Mouse (Mus musculus) embryonic facial prominence, embryonic 15.5 days (tissue): Measurements from ENCODE around the gene Ep400. TPM values are rescaled to one million over a fixed set of nuclear protein-coding genes. Genes with fewer than 3 reads are reported as not detected.

Experiments used
- ATAC-seq: fragments of 200-750 bp; cut with Nextera tagmentation; 2 replicates; pipeline ENCODE4 v1.8.0; 2017; ENCODE audit warnings: low read depth, moderate TSS enrichment; ENCODE audit not compliant: insufficient number of reproducible peaks, low FRiP score, low TSS enrichment
- H3K27ac ChIP-seq: fragments of 300-500 bp; sonication (generic); replicated peaks from 2 replicates; pipeline ENCODE4 v1.5.1; 2015; ENCODE audit warnings: mild to moderate bottlenecking, inconsistent platforms
- H3K27me3 ChIP-seq: fragments of 300-500 bp; sonication (generic); 2 replicates; pipeline ENCODE4 v1.6.1; 2015; ENCODE audit warnings: inconsistent platforms
- H3K36me3 ChIP-seq: fragments of 300-500 bp; sonication (generic); 2 replicates; pipeline ENCODE4 v1.6.1; 2015; ENCODE audit warnings: mild to moderate bottlenecking, inconsistent platforms
- H3K4me1 ChIP-seq: fragments of 300-500 bp; sonication (generic); 2 replicates; pipeline ENCODE4 v1.6.1; 2015; ENCODE audit warnings: inconsistent platforms
- H3K4me2 ChIP-seq: fragments of 300-500 bp; sonication (generic); replicated peaks from 2 replicates; pipeline ENCODE4 v1.6.1; 2015; ENCODE audit warnings: mild to moderate bottlenecking, inconsistent platforms
- H3K4me3 ChIP-seq: fragments of 300-500 bp; sonication (generic); replicated peaks from 2 replicates; pipeline ENCODE4 v1.5.1; 2015; ENCODE audit warnings: mild to moderate bottlenecking, inconsistent platforms
- H3K9ac ChIP-seq: fragments of 300-500 bp; sonication (generic); 2 replicates; pipeline ENCODE4 v1.6.1; 2015; ENCODE audit warnings: inconsistent platforms
- H3K9me3 ChIP-seq: fragments of 300-500 bp; sonication (generic); replicated peaks from 2 replicates; pipeline ENCODE4 v1.6.1; 2016; ENCODE audit warnings: inconsistent platforms
- WGBS: fragments of 180-500 bp; shearing (Covaris S2); methylation state at CpG from one replicate; pipeline ENCODE4 v1.1.7; 2015; 5-methylcytosine and 5-hydroxymethylcytosine counted together
- polyA plus RNA-seq: library from polyadenylated mRNA; unstranded; fragments of >200 nt; fragmentation: Nextera tagmentation; extraction: Ambion mirVana; gene quantifications from 2 replicates; pipeline ENCODE4 v1.2.1, GENCODE M21; 2015

The Ep400 gene
- 46.2 and 51.6 TPM in 2 replicates for polyA plus RNA-seq

- Histone ChIP-seq H3K9ac (peak within 1 kb of the TSS; percentile 76), H3K27me3 (no peaks in the 10 kb centered on the region), H3K27ac (peak within 1 kb of the TSS; percentile 95), H3K4me3 (peak within 1 kb of the TSS; percentile 90), H3K36me3 (peaks cover 29% of the 10 kb centered on the region), H3K4me2 (peak within 1 kb of the TSS; percentile 68), H3K4me1 (peaks cover 19% of the 10 kb centered on the region), H3K9me3 (no peaks in the 10 kb centered on the region)
- WGBS = under 1% methylated on average over 83 of the region's 83 CpGs
- peak; percentile 98 for ATAC-seq
Observed at GRCm38 (mm10) chr5:110770448-110771158, at the start of gene Ep400. Ep400 (minus strand) TSS chr5:110770717.

DNA sequence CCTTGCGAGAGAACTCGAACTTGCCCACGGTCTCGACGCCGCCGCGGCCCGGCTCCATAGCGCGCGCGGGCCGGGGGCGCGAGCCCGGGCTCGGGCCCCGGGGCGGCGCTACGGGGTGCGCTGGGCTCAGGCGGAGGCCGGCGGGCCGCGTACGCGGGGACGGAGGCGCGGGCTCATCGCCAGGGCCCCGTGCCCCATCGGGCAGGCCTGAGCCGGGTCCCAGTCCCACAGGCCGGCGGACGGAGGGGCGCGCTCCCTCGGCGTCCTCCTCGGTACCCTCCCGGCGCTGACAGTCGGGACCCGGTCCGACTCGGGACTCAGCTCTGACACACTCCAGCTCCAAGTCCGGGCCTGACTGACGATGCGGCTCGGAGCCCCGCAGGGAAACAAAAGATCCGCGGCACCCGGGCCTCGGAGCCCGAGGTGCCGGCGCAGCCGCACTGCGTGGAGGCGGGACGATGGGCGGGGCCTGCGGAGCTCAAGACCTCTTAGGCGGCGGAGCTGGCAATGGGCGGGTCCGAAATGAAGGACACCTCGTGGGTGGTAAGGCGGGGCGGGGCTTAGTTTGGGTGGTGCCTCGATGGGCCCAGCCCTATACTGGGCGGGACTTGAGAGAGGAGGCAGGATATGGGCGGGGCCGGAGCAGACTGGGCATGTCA is 39.3 kb upstream of the Ep400 start, which contains the start of gene Ulk1:
Gene Ulk1, minus strand, starts transcription at position 431 of the 659 bp plus-strand sequence.
- H3K27me3 ChIP-seq = no peaks in the 10 kb centered on the region
- no peaks in the 10 kb centered on the region for H3K9me3 ChIP-seq
- ATAC-seq = peak; percentile 97
- peak within 1 kb of the TSS; percentile 96 for H3K4me3 ChIP-seq
- H3K27ac ChIP-seq = peak within 1 kb of the TSS; percentile 88
- peak within 1 kb of the TSS; percentile 84 for H3K4me2 ChIP-seq
- H3K36me3 ChIP-seq = peaks cover 13% of the 10 kb centered on the region; the same call in 1 of the 2 replicates
- peak within 1 kb of the TSS; percentile 96 for H3K9ac ChIP-seq
- H3K4me1 ChIP-seq = peaks cover 43% of the 10 kb centered on the region
- under 1% methylated on average over 75 of the region's 80 CpGs for WGBS

DNA sequence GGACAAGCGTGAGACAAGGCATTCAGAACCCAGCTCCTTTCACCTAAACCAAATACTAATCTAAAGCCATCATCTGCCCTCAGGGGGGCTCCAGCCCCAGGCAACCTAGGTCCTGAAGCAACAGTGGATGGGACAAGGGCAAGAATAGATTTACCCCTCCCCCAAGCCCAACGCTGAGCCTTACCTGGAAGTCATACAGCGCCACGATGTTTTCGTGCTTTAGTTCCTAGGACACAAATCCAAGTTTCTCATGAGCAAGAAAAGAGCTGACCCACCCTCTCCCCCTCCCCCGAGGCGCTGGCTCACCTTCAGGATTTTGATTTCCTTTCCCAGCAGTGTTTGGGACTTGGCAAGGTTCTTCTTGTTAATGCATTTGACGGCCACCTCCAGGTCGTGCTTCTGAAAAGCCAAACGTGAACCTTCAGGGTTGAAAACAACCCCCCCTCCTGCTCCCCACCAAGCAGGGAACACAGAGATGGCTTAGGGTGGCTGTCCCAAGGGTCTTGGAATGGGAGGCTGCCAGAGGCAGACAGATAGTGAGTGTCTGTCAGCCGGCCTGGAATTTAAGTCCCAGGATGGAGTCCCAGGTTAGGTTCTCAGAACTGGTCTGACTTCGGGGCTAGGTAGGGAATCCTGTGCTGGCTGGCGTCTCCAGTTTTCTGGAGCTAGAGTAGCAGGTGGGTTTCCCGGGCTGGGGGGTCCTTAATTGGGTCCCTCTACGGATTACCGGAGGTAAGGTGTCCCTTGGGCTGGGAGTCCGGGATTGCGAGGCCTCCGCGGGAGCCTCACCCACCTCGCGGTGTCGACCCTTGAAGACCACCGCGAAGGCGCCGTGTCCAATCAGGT is 38.5 kb upstream of the Ep400 start:
- WGBS = 1% methylated on average over 27 of the region's 27 CpGs
- Histone ChIP-seq H3K36me3 (peaks cover 14% of the 10 kb centered on the region; the same call in 1 of the 2 replicates), H3K4me1 (peaks cover 47% of the 10 kb centered on the region), H3K4me2 (peak overlapping the region; percentile 84), H3K4me3 (peak overlapping the region; percentile 96), H3K9me3 (no peaks in the 10 kb centered on the region), H3K27me3 (no peaks in the 10 kb centered on the region), H3K9ac (peak overlapping the region; percentile 96), H3K27ac (peak overlapping the region; percentile 88)
- no peak for ATAC-seq

GRCm38 (mm10) chr5:110808061-110808631 is 37.6 kb upstream of the Ep400 start:
- H3K27ac ChIP-seq = peak overlapping the region; percentile 88
- peak overlapping the region; percentile 96 for H3K9ac ChIP-seq
- no peaks in the 10 kb centered on the region for H3K9me3 ChIP-seq
- ATAC-seq = peak; percentile 55
- no peaks in the 10 kb centered on the region for H3K27me3 ChIP-seq
- peaks cover 47% of the 10 kb centered on the region for H3K4me1 ChIP-seq
- peaks cover 17% of the 10 kb centered on the region; the same call in 1 of the 2 replicates for H3K36me3 ChIP-seq
- peak overlapping the region; percentile 96 for H3K4me3 ChIP-seq
- H3K4me2 ChIP-seq = peak overlapping the region; percentile 84
- under 1% methylated on average over 14 of the region's 14 CpGs for WGBS

- Histone ChIP-seq H3K36me3 (peaks cover 22% of the 10 kb centered on the region; the same call in 1 of the 2 replicates), H3K4me1 (peaks cover 48% of the 10 kb centered on the region), H3K9ac (peak overlapping the region; percentile 96), H3K4me3 (peak overlapping the region; percentile 96), H3K9me3 (no peaks in the 10 kb centered on the region), H3K27me3 (no peaks in the 10 kb centered on the region), H3K4me2 (peak overlapping the region; percentile 84), H3K27ac (peak overlapping the region; percentile 88; the same call in 1 of the 2 replicates)
- 76% methylated on average over 4 of the region's 4 CpGs for WGBS
- no peak for ATAC-seq
Observed at GRCm38 (mm10) chr5:110807453-110807852, 36.9 kb upstream of the Ep400 start.

- Histone ChIP-seq H3K4me1 (peaks cover 56% of the 10 kb centered on the region), H3K9me3 (no peaks in the 10 kb centered on the region), H3K4me3 (no peak overlapping the region), H3K4me2 (no peak overlapping the region), H3K27me3 (no peaks in the 10 kb centered on the region), H3K36me3 (peaks cover 30% of the 10 kb centered on the region; the same call in 1 of the 2 replicates), H3K27ac (no peak overlapping the region), H3K9ac (no peak overlapping the region)
- ATAC-seq = no peak
- 74% methylated on average over 1 of the region's 1 CpGs for WGBS
Observed at GRCm38 (mm10) chr5:110806676-110807075, 36.2 kb upstream of the Ep400 start.

GRCm38 (mm10) chr5:110806154-110806553 is 35.6 kb upstream of the Ep400 start:
- Histone ChIP-seq H3K4me3 (no peak overlapping the region), H3K36me3 (peaks cover 33% of the 10 kb centered on the region; the same call in 1 of the 2 replicates), H3K9ac (no peak overlapping the region), H3K4me1 (peaks cover 61% of the 10 kb centered on the region), H3K27me3 (no peaks in the 10 kb centered on the region), H3K9me3 (no peaks in the 10 kb centered on the region), H3K27ac (no peak overlapping the region), H3K4me2 (no peak overlapping the region)
- 83% methylated on average over 4 of the region's 4 CpGs for WGBS
- no peak for ATAC-seq

DNA sequence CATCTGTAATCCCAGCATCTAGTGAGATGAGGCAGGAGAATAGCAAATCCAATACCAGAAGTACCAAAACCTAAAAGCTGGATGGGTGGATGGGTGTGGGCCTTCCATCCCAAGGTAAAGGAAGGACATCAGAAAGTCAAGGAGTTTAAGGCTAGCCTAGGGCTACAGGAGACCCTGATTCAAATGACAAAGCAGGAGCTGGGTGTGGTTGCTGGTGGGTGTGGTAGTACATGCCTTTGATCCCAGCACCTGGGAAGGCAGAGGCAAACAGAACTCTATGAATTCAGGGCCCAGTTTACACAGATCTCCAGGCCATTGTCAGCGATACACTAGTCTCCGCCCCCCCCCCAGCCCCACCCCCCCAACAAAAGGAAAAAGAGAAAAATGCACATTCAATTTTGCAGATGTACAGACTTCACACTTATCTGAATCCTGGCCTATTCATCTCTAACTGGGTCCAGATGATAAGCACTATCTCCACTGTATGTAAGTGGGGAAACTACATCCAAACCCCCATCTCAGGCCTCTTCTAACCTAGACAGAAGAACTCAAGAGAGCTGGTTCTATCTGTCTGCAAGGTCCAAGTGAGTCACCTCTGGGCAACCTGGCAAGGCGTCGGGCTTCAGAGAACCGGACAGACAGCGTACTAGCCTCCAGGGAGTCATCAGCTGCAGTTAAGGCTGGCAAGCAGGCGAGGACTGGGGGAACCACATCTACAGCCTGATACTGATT is 33.7 kb upstream of the Ep400 start:
- H3K27me3 ChIP-seq = no peaks in the 10 kb centered on the region
- H3K9ac ChIP-seq = no peak overlapping the region
- no peak overlapping the region for H3K4me3 ChIP-seq
- peaks cover 70% of the 10 kb centered on the region for H3K4me1 ChIP-seq
- peaks cover 52% of the 10 kb centered on the region for H3K36me3 ChIP-seq
- no peak for ATAC-seq
- H3K27ac ChIP-seq = no peak overlapping the region
- no peaks in the 10 kb centered on the region for H3K9me3 ChIP-seq
- no peak overlapping the region for H3K4me2 ChIP-seq
- 67% methylated on average over 7 of the region's 7 CpGs for WGBS

- H3K27me3 ChIP-seq = no peaks in the 10 kb centered on the region
- H3K9me3 ChIP-seq = no peaks in the 10 kb centered on the region
- H3K9ac ChIP-seq = no peak overlapping the region
- peaks cover 57% of the 10 kb centered on the region for H3K4me1 ChIP-seq
- H3K36me3 ChIP-seq = peaks cover 66% of the 10 kb centered on the region
- H3K4me3 ChIP-seq = no peak overlapping the region
- H3K27ac ChIP-seq = no peak overlapping the region
- H3K4me2 ChIP-seq = no peak overlapping the region
- no peak for ATAC-seq
Observed at GRCm38 (mm10) chr5:110802809-110803208, 32.3 kb upstream of the Ep400 start.

- Histone ChIP-seq H3K36me3 (peaks cover 72% of the 10 kb centered on the region), H3K9ac (no peak overlapping the region)
- WGBS = 72% methylated on average over 4 of the region's 4 CpGs
Observed at GRCm38 (mm10) chr5:110802186-110802585, 31.7 kb upstream of the Ep400 start.

More at GRCm38 (mm10) chr5:110802186-110802585, 31.7 kb upstream of the Ep400 start:
- Histone ChIP-seq H3K4me2 (no peak overlapping the region), H3K4me3 (no peak overlapping the region), H3K4me1 (peaks cover 51% of the 10 kb centered on the region), H3K9me3 (no peaks in the 10 kb centered on the region), H3K27me3 (no peaks in the 10 kb centered on the region), H3K27ac (peak overlapping the region; percentile 65; the same call in 1 of the 2 replicates)
- no peak for ATAC-seq
